Mouse (Mus musculus): ENCODE data around the gene Yeats2.

Gene Yeats2

GRCm38 (mm10) chr16:20191161-20191882 lies 50.5 kb downstream of the Yeats2 start:
- no peak for DNase-seq

GRCm38 (mm10) chr16:20192043-20192442 lies 51.2 kb downstream of the Yeats2 start:
- no peak for DNase-seq

GRCm38 (mm10) chr16:20195546-20195945 lies 54.7 kb downstream of the Yeats2 start:
- peak in 1 of 2 experiments; percentile 25 for DNase-seq

DNA sequence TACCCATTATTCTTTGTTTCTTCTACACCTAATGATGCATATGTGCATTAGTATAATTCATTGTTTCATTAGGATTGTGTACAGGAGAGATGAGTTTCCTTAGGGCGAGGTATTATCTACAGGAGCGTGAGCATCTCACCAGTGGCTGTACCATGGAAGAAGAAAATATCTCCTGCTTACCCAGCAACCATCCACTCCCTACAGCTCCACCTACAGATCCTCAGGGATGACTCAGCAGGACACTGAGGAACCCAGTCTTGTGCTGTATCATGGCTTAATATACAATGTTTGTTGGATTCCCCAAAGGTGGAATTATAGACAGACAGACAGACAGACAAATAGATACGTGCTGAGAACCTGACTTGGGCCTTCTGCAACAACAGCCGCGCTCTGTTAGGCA lies 56.1 kb downstream of the Yeats2 start:
- DNase-seq: no peak

- DNase-seq: no peak
These were observed 58.8 kb downstream of the Yeats2 start for GRCm38 (mm10) chr16:20199501-20200201.

GRCm38 (mm10) chr16:20213591-20214226 lies 72.8 kb downstream of the Yeats2 start:
- peak; percentile 28 to 47 for DNase-seq

DNA sequence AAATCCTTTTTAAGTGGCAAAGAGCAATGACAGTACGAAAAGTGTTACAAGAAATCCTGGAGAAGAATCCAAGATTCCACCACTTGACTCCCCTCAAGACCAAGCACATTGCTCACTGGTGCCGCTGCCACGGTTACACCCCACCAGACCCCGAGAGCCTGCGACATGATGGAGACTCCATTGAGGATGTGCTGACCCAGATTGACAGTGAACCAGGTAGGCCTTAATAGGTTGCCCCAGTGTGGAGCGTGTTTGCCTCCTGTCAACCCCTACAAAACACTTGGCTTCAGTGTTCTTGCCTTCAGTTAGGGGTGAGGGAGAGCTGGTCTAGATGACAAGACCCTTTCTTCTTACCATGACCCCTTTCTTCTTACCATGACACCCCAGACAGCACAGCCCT lies 81.9 kb downstream of the Yeats2 start:
- no peak for DNase-seq

GRCm38 (mm10) chr16:20226676-20227075 lies 85.8 kb downstream of the Yeats2 start:
- DNase-seq: no peak

DNA sequence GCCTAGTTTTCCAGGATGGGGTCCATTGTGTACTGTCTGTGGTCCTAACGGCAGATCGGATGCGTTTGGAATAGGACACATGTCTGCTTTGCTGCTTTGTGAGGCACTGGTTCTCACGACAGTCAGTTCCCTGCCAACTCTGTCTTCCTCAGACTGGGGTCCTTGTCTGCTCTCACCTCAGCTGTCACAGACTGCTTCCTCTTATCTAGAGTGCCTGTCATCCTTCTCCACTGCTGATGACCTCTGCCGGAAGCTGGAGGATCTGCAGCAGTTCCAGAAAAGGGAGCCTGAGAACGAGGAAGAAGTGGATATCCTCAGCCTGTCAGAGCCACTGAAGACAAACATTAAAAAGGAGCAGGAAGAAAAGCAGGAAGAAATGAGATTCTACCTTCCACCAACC lies 86.6 kb downstream of the Yeats2 start:
- no peak for DNase-seq

GRCm38 (mm10) chr16:20228167-20228566 lies 87.3 kb downstream of the Yeats2 start:
- no peak for DNase-seq

- no peak for DNase-seq
These were observed 93.5 kb downstream of the Yeats2 start for GRCm38 (mm10) chr16:20234406-20234805.

GRCm38 (mm10) chr16:20237426-20237825 lies 96.6 kb downstream of the Yeats2 start:
- peak in 1 of 2 experiments; percentile 15 for DNase-seq

DNA sequence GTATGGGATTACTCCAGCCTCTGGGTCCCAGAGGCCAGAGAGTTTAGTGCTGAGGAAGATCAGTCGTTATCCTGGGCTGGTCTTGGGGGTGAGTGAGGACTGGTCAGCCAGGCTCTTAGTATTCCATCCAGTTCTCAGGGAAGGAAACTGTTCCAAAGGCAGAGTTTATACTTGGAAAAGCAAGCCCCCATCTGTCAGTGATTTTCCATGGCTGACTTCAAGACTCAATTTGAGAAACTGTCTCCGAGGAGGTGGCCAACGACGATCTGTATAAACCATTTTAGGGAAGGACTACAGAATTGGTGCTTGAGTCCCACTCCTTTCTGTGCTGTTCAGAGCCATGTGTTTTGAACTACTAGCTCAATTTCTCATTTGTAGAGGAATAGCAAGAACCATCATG lies 97.8 kb downstream of the Yeats2 start:
- no peak for DNase-seq

DNA sequence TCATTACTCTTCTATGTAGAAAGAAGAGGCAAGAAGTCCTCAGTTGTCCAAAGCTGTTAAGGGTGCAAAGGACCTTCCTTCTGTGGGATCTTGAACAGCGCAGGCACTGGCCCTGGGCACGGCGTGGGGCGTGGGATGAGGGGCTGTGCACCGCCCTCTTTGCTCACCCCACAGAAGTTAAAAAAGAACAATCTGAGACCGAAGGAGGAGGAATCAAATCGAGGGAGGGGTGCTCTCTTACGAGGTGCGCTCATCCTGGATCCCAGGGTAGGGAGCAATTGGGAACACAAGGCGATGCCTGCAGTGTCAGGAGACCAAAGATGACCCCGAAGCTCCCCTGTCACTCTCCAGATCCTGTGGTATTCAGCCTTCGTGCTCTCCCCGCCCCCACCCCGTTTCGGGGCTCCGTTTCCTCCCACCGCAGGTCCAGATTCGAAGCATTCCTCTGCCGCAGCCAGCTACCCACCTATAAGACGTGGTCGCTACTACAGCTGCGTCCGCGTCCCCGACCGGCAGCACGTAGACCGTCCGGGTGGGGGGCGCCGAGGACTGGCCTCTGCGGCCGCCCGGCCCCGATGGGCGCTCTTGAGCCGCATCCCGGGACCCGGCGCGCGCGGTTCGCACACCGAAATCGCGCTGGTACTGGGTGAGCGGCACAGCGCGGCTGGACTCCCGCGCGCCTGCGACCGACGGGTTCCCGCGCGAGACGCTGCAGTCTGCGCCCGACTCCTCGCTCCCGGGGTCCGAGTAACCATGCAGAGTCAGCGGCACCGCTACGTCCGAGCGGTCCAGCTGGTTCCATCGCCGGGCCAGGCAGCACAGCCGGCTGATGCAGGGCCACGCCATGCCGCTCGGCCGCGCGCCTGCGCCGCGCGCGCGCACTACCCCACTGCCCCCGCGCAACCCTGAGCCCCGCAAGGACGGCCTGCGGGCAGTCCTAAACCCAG lies 99.9 kb downstream of the Yeats2 start, which contains the start of gene Map6d1:
Map6d1 (minus strand) TSS at position 891 of the 947 bp plus-strand sequence.
- no peak for DNase-seq

DNA sequence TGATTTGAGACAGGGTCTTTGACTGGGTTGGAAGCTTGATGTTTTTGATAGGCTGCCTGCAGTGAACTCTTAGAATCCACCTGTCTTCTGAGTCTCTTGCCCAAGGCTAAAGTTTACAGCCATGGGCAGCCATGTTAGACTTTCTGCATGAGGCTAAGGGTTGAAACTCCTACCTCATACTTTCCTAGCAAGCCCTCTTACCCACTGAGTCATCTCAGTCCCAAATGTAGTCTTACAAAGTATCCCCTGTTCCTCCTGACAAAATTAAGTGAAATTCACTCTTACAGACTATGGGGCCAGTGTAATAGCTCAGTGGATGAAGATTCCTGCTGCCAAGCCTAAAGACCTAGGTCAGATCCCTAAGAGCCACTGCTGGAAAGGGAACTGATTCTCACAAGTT lies 106.2 kb downstream of the Yeats2 start:
- no peak for DNase-seq

DNA sequence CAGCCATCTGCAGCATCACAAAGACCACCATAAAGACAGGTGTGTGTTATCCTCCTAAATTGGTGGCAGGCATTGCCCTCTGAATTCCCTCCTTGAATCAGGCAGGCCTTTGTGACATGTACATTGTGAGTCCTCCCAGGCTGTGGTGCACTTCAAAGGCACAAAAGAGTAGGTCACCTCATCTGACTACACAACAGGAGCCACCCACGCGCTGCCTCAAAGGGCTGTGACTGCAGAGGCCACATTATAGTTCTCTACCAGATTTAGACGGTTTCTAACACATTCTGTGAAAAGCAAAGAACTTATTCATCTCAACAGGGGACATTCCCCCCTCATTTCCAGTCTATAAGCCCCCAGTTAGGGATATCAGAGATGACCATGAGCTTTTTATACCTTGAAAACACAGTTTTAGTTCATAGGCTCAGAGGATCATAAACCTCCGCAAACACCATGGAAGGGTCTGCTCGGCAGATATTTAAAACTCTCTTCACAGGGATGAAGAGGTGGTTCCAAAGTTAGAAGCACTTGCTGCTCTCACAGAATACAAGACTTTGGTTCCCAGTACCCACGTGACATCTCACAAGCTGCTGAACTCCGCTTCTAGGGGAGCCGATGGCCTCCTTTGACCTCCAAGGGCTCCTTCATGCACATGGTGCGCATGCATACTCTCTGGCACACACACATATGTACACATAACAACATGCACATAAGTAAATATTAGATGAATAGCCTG lies 107.7 kb downstream of the Yeats2 start:
- DNase-seq: no peak

DNA sequence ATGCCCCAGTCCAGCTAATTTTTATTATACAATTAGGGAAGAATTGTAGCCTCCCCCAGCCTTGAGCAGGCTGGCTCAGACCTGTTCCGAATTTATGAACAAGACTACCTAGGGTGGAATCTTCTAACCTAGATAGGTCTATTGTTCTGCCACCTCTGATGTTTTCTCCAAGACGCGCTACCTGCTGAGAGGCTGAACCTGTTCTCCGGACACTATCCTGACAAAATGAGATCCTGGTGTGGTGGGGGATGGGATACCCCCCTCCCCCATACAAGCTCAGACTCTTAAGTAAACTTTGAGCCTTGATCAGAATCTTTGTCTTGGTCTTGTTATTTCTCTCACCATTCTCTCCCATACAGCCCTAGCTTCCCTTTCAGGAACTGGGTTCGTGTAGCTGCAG lies 117.1 kb downstream of the Yeats2 start:
- DNase-seq: no peak

- DNase-seq: no peak
These were observed 124.2 kb downstream of the Yeats2 start for GRCm38 (mm10) chr16:20265089-20265488.

GRCm38 (mm10) chr16:20271339-20271738 lies 130.5 kb downstream of the Yeats2 start:
- DNase-seq: no peak

DNA sequence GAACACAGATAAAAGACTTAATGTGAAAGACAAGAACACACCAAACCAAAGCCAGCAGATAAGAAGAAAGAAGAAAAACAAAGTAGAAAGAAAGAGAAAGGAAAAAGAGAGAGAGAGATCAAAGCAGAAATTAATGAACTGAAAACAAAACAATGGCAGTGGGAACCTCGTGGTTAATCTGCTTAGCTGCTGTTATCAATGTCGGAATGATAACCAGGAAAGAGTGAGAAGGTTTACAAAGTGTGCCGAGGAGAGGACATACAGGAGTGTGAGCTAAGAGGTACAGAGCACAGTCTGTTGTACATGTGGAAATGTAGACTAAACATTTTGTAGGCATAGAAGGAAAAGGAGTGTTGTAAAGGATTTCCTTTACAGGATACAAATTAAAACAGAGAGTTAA lies 132.1 kb downstream of the Yeats2 start:
- no peak for DNase-seq

- DNase-seq: no peak
These were observed 138.5 kb downstream of the Yeats2 start for GRCm38 (mm10) chr16:20279395-20279794.

- DNase-seq: no peak
These were observed 139.4 kb downstream of the Yeats2 start for GRCm38 (mm10) chr16:20280238-20280637.

Measured in kidney, adult 8-10 months (tissue).